Mouse (Mus musculus) thymus, postnatal 10 days (tissue): ENCODE measurements around the gene Cttnbp2.
A peak's percentile ranks its signal among the peaks of the same experiment; 100 is the strongest.

Source experiments
- DNase-seq, 2 experiments: peaks; one replicate each; pipeline ENCODE4 v3.0.0; 2021; ENCODE audit warnings: low spot score in 2 of 2

The Cttnbp2 gene

DNA sequence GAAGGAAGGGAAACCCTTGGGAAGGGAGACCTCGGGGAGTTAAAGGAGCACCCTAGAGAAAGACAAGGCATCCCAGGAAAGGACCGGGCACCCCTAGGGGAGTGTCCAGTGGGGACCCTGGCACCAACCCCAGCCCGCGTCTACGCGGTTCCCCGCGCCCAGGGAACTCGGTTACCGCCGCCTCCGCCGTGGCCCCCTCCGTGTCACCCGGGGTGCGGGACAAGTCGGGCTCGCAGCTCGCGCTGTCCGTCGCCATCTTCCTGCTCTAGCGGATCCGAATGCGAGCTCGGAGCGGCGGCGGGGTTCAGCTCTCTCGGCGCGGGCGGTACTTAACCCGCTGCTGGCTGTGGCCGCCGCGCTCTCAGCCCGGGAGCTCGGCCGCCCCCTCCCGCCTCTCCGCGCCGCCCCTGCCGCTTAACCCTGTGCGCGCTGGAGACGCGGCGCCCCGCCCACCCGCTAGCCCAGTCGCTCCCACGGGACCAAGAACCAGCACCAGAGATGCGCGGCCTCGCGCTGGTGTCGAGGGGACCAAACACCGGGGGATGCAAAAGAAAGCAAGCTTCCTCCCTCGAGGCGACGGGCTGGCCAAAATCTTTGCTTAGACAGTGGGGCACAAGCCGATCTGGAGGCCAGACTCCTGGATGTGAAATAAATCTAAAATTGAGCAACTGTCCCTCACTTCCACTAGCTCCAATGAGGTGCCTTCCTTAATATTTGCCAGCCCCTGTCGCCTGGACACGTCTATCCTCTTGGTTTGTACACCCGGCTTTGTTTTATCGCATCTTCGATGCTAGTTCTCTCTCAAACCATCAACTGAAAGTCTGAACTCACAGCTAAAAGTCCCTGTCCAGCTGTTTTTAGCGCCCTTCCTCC, at the start of gene Cttnbp2:
Cttnbp2 (minus strand) TSS at position 364 of the 873 bp plus-strand sequence.
- peak in 1 of 2 experiments; percentile 4 for DNase-seq

- DNase-seq: no peak
Measured at GRCm38 (mm10) chr6:18559019-18559418, 44.4 kb upstream of the Cttnbp2 start.

DNA sequence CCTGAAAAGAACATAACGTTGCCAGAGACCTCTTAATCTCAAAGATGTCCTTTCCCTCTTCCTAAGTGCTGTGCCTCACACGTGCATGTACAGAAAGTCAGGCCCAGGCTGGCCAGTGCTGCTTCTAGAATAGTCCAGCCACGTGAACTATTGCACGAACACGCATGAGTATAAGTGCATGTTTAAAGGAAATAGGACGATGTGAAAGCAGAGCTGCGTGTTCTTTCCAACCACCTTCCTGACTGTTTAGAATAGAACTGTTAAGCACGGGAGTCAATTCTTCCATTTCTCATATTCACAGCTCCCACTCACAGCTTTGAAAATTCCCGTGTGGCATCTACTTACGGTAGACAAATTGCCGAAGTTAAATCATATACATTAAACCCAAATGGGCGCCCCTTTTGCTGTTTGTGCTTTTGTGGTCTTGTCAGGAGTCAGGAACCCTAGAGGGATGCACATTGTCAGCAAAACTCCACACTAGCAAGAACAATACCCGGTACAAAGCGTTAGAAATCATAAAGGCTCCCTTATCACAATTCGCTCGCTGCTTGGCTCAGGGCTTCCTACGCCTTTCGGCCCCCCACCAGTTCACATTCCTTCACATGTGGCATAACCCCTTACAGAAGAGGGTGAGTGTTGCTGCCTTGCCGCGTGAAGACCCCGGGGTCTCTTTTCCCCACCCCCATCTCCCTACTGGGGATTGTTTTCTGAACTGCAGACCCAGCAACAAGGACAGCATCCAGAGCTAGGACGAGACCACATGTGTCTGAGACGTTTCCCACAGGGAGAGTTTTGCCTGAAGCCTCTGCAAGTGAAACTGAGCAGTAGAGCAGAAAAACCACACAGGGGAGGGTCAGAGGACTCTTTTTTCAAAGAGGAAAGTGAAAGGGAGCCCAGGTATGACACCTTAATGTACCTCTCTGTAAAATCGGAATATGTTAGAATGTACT, 33.1 kb upstream of the Cttnbp2 start:
- DNase-seq: no peak

DNA sequence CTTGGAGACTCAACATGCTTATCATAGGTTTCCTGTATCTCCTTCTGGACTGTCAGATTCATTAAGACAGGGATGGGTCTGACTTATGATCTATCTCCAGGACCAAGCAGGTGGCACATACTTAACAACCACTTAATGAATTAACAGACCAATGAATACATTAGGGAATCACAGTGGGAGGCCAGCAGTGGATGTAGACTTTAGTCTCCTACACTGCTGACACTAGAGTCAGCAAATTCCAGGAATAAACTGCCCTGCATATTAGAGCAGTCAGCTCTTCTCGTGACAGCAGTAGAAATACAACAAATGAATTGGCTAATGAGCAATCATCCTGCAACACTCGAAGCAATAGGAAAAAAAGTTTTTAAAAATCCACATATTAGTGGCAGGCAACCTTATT, 29.2 kb upstream of the Cttnbp2 start:
- no peak for DNase-seq

DNA sequence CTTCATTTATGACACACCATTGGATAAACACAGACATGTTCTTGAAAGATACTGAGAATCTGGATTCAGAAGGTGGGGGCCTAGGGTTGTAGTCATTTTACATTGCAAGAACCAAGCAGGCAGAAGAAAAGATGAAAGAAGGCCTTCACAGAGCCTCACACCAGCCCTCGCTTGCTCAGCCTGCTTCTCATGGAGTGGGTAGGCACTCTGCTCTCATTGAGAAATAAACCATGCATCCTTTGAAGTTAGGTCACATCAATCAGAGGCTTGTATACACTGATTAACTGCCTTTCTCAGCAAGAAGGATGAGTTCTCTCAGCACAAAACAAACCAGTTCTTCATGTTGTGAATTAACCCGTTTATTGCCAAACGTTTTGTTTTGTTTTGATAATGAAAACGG, 25.8 kb upstream of the Cttnbp2 start:
- DNase-seq: no peak

GRCm38 (mm10) chr6:18530394-18530793, 15.8 kb upstream of the Cttnbp2 start:
- no peak for DNase-seq

DNA sequence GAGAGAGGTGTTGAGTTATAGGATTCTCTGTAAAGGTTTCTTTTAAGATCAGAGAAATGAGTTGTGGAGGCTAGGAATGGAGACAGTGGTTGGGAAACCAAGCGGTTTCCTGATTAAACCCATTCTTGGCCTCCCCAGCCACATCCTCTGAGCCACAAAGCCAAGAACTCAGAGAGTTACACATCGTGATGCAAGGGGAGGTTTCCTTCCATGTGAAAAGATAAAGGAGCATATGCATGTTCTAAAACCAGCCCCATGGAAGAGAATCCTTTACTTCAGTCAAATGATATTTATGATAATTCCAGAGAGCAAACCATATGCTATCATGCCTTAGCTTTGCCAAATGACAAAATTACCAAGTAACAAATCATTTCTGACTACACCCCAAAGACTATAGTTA, 3.0 kb upstream of the Cttnbp2 start:
- no peak for DNase-seq

DNA sequence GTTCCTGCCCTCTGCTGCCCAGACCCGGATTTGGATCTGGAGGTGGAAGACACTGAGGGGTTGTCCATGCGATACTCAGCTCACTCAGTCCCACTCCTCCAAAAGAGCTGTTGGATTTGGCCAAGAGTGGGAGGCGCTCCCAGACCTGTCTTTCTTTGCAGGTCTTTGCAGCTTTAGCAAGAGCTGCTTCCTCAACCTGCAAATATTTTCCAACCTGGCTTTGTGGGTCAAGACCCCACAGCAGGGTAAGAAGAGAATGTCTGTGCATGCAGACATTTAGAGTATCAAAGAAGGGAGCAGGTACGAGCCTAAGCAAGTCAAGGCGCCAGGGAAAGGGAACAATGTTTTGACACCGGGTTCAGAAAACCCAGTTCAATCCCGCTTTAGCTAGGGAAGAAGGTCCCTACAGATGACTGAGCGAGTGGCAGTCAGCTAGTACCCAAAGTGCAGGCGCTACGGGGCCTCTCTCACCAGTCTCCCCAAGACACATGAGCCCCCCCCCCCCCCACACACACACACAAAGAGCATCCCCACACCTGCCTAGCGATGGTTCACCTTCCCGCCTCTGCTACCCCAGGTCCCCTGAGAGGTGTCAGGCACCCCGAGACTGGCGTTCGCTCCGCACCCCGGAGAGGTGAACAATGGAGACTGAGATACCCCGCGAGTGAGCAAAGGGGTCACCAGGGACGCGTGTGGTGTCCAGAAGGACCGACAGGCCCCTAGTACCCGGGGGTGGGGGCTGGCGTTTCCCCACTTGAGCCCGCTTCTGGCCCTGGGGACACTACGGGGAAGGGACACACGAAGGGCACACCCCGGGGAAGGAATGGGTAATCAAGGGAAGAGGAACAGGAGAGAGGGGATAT, 801 bp downstream of the Cttnbp2 start:
- no peak for DNase-seq

DNA sequence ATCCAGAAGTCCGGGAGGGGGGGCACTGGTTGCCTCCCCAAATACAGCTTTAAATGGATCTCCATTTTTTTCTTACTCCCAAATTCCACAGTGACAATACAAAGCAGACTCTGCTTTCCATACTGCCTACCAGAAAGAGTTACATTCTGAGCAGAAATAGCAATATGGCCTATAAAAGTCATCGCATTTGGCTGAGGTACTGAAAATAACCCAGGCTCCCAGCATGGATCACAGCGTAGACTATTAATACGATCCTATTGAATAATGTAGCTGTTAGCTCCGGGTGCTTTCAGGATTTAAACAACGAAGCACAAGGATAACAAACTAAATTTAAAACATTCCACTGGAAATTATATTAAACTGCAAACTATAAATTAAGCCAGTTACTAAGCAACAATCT, 2.8 kb downstream of the Cttnbp2 start:
- no peak for DNase-seq

DNA sequence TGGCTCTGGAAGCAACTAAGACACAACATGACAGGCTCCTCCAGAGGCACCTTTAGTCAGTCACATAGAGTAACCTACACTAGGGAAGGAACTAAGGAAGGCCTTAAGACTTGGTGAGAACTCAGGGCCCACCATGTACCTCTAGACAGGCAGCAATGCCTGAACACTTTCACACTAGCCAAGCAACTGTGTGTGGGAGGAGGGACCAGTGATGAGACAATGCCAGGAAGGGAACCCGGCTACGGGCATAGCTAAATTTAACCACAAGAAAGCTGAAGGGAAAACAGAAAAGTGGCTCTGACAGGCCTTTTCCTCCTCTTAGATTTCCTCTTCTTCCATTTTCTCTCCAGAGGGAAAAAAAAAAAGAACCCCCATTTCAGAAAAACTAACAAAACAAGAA, 6.6 kb downstream of the Cttnbp2 start:
- DNase-seq: no peak

GRCm38 (mm10) chr6:18499833-18500232, 14.8 kb downstream of the Cttnbp2 start:
- no peak for DNase-seq

DNA sequence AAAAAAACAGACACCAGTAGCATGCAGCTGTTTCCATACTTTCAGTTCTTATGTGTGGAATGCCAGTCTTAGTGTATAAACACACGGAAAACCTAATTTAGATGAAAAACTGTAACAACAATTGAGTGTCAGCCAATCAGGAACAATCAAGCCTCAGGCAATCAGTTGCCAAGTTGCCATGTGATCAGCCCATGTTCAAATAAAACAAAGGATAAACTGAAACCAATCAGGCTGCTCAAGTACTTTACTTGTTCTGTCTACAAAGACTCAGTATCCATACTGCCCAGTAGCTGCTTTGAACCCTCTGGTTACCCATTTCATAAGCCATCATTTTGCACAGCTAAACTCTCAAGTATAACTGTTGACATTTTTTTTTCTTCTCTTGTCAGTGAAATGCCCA, 21.7 kb downstream of the Cttnbp2 start:
- no peak for DNase-seq

DNA sequence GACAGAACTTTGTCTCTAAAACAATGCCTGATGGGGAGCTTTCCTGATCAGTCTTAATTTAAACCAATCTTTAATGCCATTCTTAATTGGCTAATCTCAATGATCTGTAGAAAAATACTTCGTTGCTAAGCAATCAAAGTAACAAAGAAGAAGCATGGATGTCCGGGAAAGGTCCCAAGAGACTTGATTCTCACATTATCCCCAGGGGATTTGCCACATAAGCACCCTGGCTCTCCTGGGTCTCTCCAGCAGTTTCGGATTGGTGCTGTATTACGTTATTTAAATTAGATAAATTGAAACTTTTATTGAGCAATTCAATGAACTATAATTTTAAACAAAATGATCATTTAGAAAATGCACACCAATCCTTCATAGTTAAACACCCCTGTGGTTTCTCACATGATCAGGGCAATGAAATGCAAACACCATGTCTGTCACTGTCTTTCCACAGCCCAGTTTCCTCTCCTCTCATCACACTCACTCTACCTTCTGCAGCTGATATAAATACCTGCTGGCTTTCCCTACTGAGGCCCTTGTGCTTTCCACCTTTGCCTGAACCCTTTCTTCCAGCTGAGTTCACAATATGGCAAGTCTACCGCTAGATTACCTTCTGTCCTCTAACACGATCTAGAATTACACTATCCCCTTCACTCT, 22.3 kb downstream of the Cttnbp2 start:
- DNase-seq: no peak

DNA sequence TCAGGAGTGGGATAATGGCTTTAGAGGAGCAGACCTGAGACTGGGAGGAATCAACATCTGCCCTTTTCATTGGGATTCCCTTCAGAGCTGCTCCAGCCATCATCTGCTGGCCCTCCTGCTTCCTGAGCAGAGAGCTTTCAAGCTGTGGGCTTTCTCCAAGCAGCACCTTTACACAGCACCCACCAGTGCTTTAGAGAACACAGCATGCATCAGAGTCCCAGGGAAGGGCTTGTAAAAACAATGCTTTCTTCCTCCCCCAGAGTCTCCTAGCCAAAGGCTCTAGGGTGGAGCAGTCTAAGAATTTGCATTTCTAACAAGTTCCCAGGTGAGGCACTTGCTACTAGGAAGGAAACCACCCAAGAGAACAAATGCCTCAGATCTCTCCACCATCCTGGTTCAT, 29.6 kb downstream of the Cttnbp2 start:
- no peak for DNase-seq

DNA sequence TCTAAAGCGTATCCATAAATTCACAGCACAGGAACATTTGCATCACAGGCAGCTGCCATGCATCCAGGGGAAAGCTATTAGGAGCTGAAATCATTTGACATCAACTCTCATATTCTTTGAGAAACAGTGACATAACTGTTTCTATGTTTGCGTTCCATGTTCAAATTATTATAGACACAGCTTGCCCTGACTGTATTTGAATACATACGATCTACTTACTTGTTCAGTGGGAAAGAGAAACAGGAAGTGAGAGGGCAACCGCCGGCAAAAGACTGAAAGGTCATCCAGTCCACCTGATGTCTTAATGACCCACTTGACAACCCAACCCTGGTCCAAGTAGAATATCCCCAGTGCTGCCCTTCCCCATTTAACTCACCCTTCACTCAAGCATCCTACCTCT, 30.6 kb downstream of the Cttnbp2 start:
- DNase-seq: no peak

GRCm38 (mm10) chr6:18482546-18482945, 32.1 kb downstream of the Cttnbp2 start:
- no peak for DNase-seq

DNA sequence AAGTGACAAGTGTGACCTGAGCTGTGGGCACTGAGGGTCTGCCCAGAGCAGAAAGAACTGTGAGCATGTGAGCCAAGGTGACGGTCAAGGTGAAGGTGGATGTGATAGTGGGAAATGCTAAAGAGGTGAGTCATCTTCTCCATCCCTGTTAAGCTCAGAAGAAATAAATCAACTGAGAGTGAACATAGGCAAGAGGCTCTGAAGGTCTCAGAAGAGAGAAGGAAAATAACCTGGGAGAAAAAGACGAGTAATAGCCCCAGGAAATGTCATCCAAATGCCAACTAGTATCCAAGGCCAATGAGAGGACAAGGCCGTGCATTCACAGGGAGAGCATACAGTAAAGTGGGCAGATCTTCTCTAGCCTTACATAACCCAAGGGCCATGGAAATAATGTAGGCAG, 32.9 kb downstream of the Cttnbp2 start:
- no peak for DNase-seq

DNA sequence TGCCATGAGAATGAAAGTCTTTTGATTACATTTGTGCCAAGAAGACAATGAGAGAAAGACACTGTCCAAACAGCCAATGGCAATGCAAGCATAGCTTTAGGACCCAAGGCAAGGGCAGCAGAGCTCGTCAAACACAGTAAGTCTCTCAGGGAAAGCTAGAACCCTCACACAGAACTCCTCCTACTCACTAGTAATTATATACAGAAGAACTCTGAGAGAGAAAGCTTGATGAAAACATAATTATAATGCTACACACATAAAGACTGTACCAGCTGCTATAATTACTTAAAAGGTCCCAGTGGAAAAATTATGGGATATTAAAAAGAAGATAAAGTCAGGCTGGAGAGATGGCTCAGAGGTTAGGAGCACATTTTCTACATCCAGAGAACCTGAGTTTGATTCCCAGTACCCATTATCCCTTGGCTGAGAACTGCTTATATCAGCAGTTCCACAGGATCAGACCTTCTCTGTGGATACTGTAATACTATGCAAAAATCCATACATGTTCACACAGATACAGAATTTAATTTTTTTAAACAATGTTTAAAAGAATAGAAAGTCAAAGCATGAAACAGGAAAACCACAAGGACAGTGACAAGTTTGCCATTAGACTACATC, 37.2 kb downstream of the Cttnbp2 start:
- DNase-seq: no peak

- DNase-seq: no peak
Measured at GRCm38 (mm10) chr6:18474983-18475382, 39.7 kb downstream of the Cttnbp2 start.

- DNase-seq: no peak
Measured at GRCm38 (mm10) chr6:18474541-18474940, 40.1 kb downstream of the Cttnbp2 start.

DNA sequence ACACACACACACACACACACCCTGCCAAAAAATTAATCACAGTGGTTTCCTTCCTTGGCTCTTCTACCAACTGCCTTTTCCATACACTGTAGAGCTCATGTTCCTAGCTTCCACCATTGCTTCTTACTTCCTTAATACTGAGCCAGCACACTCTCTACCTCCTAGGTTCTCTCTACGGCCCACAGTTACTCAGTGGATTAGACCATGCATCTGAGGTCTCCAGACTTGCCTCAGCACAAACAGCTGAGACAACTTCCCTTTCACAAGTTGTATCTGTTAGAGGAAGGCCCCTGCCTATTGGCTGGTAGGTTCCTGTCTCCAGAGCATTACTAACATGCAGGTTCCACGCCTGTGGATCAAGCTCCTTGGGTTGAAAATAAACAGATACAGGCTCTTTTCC, 45.4 kb downstream of the Cttnbp2 start:
- DNase-seq: no peak
